Mouse (Mus musculus) neutrophil, adult 5-6 weeks (primary cell): ENCODE measurements around the gene Gm11563. TPM values are rescaled to one million over a fixed set of nuclear protein-coding genes. Genes with fewer than 3 reads are reported as not detected.
"Not testable (repeated sequence)": the region's sequence is repeated elsewhere in the genome, so short reads cannot be mapped to it uniquely, and the experiment has no call there.

ENCODE experiments used
- ATAC-seq: fragments of 151-379, 151-347 bp; 2 replicates; pipeline ENCODE4 v1.8.0; 2017; ENCODE audit warnings: mild to moderate bottlenecking, moderate TSS enrichment; ENCODE audit not compliant: insufficient number of reproducible peaks, poor library complexity, low FRiP score, severe bottlenecking; ENCODE audit errors: extremely low read depth
- total RNA-seq: library from RNA; stranded (forward); fragments of 200-1000 nt; gene quantifications from 2 replicates; pipeline ENCODE4 v1.2.3, GENCODE M21; 2017

The Gm11563 gene
- total RNA-seq, 1 experiment from 2014 or later = not detected

DNA sequence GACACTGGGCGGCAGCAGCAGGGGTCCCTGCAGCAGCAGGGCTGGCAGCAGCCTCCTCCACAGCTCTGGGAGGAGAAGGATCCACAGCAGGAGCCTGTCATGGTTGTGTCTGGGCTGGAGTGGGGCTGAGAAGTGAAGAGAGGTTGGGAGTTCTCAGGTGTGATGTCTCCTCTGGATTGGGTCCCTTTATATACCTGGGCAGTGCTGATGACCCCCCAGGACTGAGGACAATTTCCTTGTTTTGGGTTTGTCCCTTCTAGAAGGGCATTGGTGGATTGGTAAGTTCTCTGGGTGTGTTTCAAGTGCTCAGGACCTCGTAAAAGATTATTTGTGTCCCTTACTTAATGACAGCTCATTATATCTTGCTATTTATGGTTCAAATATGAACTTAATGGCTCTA, 48.7 kb downstream of the Gm11563 start, which contains the start of gene Gm11937:
Gene Gm11937 (minus strand): TSS at position 101 of the 400 bp plus-strand sequence.
- not testable (repeated sequence) for ATAC-seq

GRCm38 (mm10) chr11:99609126-99609525, 49.6 kb downstream of the Gm11563 start:
- ATAC-seq = no peak

Other genes starting within 250 kb of the Gm11563 start
- gene Krt12, start 236.7 kb downstream of the Gm11563 start, total RNA-seq = 0.58 TPM in 1 of 2 replicates, not detected in the other
- not detected in 2 replicates for gene Krt20, start 220.8 kb downstream of the Gm11563 start, total RNA-seq
- gene Krt23, start 165.8 kb downstream of the Gm11563 start, total RNA-seq = 1.5 and 2.9 TPM in 2 replicates
- not detected in 2 replicates for gene Krt39, start 137.6 kb downstream of the Gm11563 start, total RNA-seq
- gene Krt40, start 115.8 kb downstream of the Gm11563 start, total RNA-seq = not detected in 2 replicates
- gene Krtap3-3, start 108.1 kb downstream of the Gm11563 start, total RNA-seq = not detected in 2 replicates
- gene Krtap3-2, start 102.1 kb downstream of the Gm11563 start, total RNA-seq = not detected in 2 replicates
- not detected in 2 replicates for gene Gm11939, start 99.5 kb downstream of the Gm11563 start, total RNA-seq
- not detected in 2 replicates for gene Krtap3-1, start 92.3 kb downstream of the Gm11563 start, total RNA-seq
- not detected in 2 replicates for gene Krtap1-5, start 77.9 kb downstream of the Gm11563 start, total RNA-seq
- not detected in 2 replicates for gene Krtap1-4, start 75.3 kb downstream of the Gm11563 start, total RNA-seq
- gene Krtap1-3, start 67.6 kb downstream of the Gm11563 start, total RNA-seq = not detected in 2 replicates
- gene Krtap9-3, start 60.9 kb downstream of the Gm11563 start, total RNA-seq = not detected in 2 replicates
- gene Gm11938, start 55.7 kb downstream of the Gm11563 start, total RNA-seq = not detected in 2 replicates
- not detected in 2 replicates for gene Gm11937, start 48.8 kb downstream of the Gm11563 start, total RNA-seq
- not detected in 2 replicates for gene Krtap2-4, start 44.1 kb downstream of the Gm11563 start, total RNA-seq
- not detected in 2 replicates for gene Gm11562, start 38.5 kb downstream of the Gm11563 start, total RNA-seq
- gene Krtap4-1, start 30.7 kb downstream of the Gm11563 start, total RNA-seq = not detected in 2 replicates
- gene Krtap4-2, start 23.9 kb downstream of the Gm11563 start, total RNA-seq = not detected in 2 replicates
- gene Krtap4-7, start 14.9 kb downstream of the Gm11563 start, total RNA-seq = not detected in 2 replicates
- gene Gm11555, start 8.7 kb downstream of the Gm11563 start, total RNA-seq = not detected in 2 replicates
- gene Krtap4-6, start 7.0 kb upstream of the Gm11563 start, total RNA-seq = not detected in 2 replicates
- gene Gm14190, start 31.8 kb upstream of the Gm11563 start, total RNA-seq = not detected in 2 replicates
- gene Gm14180, start 75.3 kb upstream of the Gm11563 start, total RNA-seq = not detected in 2 replicates
- not detected in 2 replicates for gene Gm11595, start 114.0 kb upstream of the Gm11563 start, total RNA-seq
- gene Krtap4-8, start 121.7 kb upstream of the Gm11563 start, total RNA-seq = not detected in 2 replicates
- not detected in 2 replicates for gene Krtap4-9, start 126.2 kb upstream of the Gm11563 start, total RNA-seq
- not detected in 2 replicates for gene Gm11596, start 134.5 kb upstream of the Gm11563 start, total RNA-seq
- not detected in 2 replicates for gene Gm11569, start 140.0 kb upstream of the Gm11563 start, total RNA-seq
- not detected in 2 replicates for gene Gm11554, start 145.5 kb upstream of the Gm11563 start, total RNA-seq
- gene Krtap4-13, start 150.9 kb upstream of the Gm11563 start, total RNA-seq = not detected in 2 replicates
- not detected in 2 replicates for gene Gm11564, start 156.7 kb upstream of the Gm11563 start, total RNA-seq
- gene 2300003K06Rik, start 179.1 kb upstream of the Gm11563 start, total RNA-seq = not detected in 2 replicates
- gene Krtap4-16, start 192.6 kb upstream of the Gm11563 start, total RNA-seq = not detected in 2 replicates
- gene Gm11568, start 199.0 kb upstream of the Gm11563 start, total RNA-seq = not detected in 2 replicates
- gene Gm11559, start 205.5 kb upstream of the Gm11563 start, total RNA-seq = not detected in 2 replicates
- gene Krtap9-1, start 214.4 kb upstream of the Gm11563 start, total RNA-seq = not detected in 2 replicates
- not detected in 2 replicates for gene Gm11567, start 220.2 kb upstream of the Gm11563 start, total RNA-seq
- gene Krtap31-1, start 249.0 kb upstream of the Gm11563 start, total RNA-seq = not detected in 2 replicates